Mouse (Mus musculus) spleen, embryonic (tissue): ENCODE measurements at regions not wholly inside any gene's neighbourhood (a gene's known extent, or its start where the extent isn't known, plus 50 kb on each side); places are given as distances from the start of the nearest gene placed in this dataset.
"Not testable (repeated sequence)": the region's sequence is repeated elsewhere in the genome, so short reads cannot be mapped to it uniquely, and the experiment has no call there.

Source experiments
- CTCF ChIA-PET: fragments of 350-600 bp; sonication (Branson Sonifier 250); formaldehyde crosslinking; loops from one replicate; lab custom pipeline; 2022; lab: Charles Lee

DNA sequence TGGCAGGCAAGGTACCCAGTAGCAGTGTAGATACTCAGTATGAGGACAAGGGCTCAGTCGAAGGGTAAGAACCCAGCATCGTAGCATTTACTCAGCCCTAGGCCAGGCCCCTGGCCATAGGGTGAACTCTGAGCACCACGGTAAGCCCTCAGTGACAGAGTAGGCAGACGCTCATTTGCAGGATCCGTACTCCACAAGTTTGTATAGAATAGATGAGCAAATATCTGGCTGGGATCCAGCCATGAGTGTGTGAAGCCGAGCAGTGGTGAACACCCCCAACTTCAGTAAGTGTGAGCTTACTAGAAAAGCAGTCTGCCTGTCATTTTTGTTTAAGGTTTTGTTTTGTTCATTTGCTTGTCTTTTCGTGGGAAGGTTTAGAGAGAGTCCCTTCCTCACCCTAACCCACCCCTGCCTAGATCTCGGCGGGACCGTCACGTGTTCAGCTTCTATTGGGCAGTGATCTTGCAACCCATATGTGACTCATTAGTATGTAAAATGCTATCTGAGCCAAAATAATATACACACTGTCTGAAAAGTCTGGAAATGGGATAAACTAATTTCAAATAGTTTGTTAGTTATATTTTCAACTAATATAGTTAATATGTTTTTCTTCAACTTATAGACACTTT, 76.3 kb downstream of the Gm5447 start:
- CTCF ChIA-PET: no interaction called here

DNA sequence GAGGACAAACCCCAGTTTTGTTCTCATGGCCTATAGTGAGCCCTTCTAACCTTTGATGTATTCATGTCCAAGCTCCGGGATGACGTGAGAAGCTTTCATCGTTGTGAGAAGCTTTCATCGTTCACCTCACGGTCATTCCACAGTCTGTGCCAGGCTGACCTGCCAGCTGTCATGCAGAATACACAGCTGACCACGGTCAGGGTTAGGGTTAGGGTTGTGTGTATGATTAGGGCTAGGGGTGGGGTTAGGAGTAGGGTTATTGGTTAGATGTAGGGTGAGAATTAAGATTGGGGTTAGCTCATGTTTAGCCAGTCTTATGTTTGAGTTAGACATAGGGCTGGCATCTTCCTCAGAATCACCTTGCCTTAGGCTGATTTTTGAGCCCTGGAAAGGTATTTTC, 77.6 kb downstream of the Gm5447 start:
- CTCF ChIA-PET: not testable (repeated sequence)

DNA sequence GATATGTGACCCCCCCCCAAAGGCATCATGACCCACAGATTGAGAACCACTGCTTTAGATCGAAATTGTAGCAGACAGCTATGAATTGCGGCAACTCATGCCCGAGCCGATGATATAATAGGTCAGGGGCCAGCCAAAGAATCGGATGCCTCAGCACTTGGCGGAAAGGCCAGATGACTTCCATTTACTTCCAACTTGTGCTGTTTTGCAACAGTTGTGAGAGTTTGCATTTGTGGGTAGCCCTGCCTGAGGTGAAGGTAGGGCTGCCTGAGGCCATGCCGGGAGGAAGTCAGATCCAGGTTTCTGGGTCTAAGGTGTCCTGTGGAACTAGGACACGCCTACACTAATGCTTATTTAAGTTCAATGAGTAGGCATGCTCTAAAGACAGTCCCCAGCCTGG, 80.4 kb downstream of the Gm5447 start:
- CTCF ChIA-PET: no interaction called here

DNA sequence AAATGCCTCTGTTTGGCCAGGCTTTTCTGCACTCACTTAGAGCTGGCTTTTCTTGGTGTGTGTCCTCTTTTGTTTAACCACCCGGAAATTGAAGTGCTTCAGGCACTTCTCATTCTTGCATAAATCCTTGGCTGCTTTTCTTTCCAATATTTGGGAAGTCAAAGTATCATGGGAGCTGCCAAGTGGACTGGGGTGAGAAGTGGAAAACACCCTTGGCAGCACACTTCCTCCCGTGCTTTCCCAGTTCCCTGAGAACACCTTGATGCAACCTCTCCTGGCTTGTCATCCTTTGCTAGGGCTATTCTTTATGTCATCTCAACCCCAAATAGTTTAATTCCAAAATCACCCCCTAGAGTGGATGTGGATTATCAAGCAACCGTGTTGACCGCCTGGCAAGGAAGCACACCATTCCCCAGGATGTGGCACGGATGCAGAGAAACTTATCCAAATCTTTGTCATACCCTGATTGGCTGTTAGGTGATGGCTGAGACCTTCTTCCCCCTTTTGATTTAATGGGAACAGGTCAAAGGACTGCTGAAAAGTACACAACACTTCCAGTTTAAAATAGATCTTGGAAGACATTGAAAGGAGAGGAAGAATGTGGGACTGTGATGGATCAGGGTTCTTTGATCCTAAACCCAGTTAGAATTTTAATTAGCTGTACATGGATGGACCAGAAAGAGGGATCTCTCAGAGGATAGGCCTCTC, 81.5 kb downstream of the Gm5447 start:
- CTCF ChIA-PET: no interaction called here

DNA sequence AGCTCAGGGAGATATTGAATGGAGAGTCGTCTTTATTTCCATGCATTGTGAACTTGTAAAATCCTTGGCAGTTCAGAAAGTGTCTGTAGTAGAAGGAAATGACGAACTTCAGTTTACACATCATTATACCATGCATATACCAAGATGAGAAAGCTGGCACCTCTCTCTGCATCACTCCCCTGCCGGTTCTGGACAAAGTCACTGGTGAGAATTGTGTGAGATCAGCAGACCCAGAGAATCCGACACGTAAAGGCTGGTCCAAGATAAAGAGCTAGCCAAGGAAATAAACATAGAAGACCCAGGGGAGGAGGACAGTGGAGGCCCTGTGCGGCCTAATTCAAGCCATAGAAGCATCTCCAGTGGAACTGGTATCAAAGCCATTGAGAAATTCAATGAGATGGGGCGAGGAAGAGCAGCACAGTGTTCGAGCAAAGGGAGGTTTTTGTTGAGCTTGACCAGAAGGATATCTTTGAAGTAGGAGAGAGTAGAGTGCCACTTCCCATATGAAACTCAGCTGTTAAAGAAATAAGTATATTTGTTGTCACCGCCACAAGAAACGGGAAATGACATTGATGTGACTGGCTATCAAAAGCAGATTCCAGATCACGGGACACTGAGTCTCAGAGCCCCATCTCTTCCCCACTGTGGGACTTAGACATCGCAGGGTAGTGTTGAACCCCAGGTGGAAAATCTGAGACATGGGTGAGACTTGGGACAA, 82.3 kb downstream of the Gm5447 start:
- CTCF ChIA-PET: no interaction called here

DNA sequence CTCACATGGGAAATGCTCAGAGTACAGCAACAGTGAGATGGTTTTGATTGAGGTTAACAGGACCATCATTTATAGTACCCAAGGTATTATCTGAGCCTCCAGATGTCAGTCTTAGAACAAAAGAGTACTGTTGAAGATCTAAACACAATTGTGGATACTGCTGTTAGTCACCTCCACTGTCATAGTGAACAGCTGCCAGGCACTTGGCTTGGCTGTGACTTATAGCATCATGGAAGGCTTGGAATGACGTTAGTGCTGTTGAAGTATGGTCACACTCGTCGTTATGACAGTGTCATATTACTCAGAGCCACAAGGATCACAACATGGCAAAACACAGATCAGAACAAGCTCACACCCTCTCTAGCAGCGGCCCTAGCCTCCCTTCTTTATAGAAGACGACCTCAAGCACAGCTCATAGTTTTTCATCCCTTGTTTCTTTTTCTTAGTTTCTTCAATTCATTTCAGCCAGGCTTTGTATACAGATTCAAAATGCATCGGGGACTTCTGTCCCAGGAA, 87.0 kb downstream of the Gm5447 start:
- CTCF ChIA-PET: no interaction called here

DNA sequence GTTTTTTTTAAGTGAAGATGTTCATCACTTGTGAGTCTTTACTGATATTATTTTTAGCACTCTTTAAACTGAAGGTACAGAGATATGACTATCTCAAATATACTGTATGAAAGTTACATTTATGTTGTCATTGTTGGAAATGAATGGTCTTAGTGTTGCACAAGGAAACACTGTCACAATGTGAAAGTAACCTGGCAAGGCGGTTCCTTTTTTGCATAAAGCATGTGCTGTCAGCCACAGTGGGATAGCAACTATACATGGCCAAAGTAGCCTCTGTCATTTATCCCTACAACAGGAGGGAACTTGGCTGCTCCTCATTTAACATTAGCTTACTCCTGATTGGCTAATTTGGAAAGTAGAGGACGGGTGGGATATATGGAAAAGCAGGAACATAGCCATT, 94.3 kb downstream of the Gm5447 start:
- CTCF ChIA-PET: no interaction called here

DNA sequence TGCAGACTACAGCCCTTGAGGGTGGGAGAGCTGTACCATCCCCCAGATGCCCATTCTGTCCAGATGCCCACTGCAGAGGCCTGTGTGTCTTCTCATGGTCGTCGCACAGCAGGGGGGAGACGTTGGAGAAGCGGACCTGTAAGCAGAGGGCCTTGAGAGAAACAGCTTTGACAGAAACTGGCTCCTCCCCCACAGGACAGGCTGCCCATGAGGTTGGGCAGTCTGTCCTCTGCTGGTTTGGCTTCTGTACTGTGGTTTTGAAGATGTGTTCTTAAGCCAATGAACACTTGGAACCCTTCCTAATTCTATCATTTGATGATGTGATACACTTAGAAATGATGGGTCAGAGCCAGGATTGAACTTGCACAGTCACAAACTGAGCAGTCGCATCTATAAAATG, 102.5 kb downstream of the Gm5447 start:
- CTCF ChIA-PET: no interaction called here

DNA sequence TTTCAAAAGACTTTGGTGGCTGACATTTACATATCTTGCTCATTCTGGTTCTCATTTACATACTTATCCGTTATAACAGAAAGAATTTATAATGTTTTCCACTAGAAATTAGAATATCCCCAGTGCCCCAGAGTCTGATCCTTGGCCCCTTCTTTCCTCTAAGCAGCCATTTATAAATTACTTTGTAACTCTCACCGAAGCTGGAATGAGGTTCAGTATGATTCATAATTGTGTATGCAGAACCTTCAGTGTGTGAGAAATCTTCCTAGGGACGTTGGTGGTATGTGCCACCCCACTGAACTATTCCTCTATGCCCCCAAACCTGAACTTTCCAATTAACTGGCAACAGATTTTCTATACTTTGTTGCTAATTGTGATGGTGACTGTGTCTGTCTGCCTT, 104.7 kb downstream of the Gm5447 start:
- CTCF ChIA-PET: no interaction called here

DNA sequence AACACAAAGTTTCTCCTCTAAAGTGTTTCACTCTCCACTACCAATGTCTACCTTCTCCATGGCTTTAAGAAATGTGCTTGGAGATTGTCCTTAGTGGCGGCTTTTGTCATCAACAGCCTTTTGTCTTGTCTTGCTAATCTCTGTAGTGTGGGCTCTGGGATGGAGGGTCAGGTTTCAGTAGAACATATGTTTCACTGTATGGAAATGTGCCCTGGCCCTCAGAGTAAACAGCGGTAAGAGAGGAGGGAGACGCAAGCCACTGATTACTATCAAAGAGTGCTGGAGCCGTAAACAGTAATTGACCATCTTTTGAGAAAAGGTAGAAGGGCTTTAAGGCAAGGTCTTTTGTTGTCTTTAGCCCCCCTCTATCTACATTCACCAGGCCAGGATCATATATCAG, 106.2 kb downstream of the Gm5447 start:
- CTCF ChIA-PET: no interaction called here

DNA sequence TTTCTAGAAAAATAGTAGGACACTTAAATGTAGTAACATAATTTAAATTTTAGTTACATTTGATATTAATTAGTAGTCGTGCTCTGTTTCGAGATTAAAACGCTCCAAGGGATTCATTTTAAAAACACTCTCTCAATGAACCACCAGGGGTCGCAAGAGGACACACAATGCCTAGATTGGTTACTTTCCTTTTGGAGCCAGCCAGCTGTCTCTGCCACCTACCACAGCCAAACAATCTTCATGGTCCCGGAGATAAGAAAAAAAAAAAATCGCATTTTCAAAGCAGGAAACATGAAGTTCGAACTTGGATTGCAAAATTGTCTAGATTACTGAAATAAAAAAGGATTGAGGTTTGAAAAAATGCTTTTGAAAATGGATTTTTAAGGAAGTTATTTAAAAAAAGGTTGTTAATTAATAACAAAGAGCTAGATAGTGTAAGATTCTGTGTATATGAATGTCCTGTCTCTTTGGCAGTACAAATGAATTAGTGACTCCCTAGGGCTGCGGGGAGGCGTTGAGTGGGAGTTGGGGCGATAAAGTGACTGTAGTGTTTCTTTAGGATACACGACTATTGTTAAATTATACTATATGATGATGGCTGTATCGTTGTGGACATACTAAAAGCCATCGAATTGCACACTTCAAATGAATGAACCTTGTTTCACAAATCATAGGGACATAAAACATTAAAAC, 108.6 kb downstream of the Gm5447 start:
- CTCF ChIA-PET: interaction anchor here (0.7 kb wide), 2 partner anchors 551 to 557 kb away, joined by 3 read pairs; no protein-coding TSS in a partner anchor

DNA sequence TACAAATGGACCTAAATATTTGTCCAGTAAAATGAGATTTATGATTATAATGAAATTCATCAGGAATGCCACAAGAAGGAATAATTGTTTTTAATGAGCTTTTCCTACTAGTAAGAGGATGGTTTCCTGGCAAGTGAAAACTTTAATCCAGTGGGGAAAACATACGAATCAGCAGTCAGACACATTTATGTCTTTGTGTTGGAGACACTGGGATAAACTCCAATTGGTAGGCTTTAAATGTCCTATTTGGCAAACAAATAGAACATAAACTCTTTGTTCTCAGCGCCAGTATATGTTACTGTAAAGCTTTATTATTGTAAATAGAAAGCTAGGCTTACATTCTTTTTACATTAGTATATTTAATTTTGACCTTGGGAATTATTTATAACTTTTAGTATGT, 127.0 kb downstream of the Gm5447 start:
- CTCF ChIA-PET: no interaction called here

DNA sequence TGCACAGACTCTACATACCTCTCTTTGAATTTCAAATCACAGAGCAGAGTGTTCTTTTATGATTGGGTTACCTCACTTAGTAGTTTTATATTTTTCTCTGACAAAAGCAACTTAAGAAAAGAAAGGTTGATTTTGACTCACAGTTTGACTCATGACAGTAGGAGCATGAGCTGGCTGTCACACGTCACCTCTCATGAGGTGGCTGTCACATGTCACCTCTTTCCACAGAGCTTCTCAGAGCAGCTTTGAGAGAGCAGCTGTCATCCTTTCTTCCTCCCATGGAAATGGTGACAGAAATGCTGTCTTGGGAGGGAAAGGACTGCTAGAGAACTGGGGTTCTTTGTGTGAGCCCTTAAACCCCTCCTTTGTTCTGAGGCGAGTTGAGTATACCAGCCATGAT, 133.4 kb downstream of the Gm5447 start:
- CTCF ChIA-PET: no interaction called here

DNA sequence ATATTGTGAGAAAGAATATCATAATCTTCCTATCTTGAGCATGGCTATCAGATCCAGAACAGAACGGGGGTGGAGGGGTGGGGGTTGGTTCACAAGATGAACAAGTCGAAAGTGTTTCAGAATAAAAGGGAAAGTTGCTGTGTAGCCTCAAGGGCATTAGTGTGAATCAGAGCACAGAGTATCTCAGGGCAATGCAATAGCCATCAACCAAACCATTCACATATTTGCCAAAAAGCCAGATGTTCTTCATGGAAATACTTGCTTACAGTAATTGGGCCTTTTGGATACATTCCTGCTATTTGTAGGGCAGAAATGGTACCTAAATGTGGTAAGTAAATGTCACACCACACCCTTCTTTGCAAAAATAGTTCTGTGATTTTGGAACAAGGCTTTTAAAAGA, 135.2 kb downstream of the Gm5447 start:
- CTCF ChIA-PET: no interaction called here

DNA sequence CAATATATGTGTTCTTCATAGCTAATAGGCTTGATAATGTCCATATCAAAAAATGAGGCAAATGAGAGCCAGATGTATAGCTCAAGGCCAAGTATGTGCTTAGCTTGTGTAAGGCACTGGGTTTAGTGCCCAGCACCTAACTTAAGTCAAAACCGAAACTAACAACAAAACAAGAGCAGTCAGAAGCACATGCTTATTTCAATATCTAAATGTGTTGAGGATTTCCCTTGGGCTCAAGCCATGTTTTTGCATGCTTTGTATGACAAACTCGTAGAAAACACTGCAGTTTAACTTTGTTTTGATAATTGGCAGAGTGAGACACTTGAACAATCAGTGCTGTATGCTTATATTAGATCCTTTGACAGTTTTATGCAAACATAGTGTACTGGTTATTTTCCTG, 148.7 kb downstream of the Gm5447 start:
- CTCF ChIA-PET: no interaction called here

DNA sequence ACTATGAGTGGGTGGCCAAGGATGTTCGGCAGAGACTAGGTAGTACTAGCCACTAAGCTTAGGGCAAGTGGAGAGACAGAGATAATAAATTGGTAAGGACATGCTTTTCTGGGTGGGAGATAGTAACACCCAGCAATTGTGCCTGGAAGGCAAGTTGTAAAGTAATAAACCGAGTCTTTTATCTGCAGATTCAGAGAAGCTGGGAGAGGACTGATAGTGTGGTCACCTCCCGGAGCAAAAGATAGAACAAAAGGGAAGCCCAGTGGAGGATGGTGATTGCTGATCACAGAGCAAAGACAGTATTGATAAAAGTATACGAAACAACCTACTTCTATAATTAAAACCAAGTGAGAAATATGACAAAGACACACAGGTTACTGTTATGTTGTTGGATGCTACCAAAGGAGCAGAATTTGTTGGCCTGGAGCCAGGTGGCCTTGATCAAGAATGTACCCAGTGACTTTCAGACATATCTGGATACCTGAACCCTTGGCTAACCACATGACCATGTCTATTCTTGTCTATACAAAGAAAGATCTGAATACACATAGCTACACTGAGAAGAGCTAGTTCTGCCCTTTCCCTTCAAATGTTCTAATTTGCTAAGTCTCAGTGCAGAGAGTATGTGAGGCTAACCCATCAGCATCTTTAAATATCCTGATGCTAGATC, 150.7 kb downstream of the Gm5447 start:
- CTCF ChIA-PET: no interaction called here

DNA sequence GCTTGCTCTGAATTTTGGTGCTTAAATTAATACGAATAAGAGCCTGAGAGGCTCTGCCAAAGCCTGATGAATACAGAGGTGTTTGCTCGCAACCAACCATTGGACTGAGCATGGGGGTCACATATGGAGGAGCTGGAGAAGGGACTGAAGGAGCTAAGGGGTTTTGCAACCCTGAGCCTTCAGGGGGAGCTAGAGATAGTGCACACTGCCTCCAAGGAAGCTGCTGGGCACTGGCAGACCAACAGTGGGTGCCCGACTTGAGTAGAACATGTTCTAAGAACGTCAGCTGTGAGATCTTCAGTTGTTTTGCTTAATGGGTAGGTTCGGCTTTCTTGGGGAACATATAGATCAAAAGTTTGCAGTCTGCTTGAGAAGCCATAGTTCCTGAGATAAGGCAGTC, 158.5 kb downstream of the Gm5447 start:
- CTCF ChIA-PET: no interaction called here

DNA sequence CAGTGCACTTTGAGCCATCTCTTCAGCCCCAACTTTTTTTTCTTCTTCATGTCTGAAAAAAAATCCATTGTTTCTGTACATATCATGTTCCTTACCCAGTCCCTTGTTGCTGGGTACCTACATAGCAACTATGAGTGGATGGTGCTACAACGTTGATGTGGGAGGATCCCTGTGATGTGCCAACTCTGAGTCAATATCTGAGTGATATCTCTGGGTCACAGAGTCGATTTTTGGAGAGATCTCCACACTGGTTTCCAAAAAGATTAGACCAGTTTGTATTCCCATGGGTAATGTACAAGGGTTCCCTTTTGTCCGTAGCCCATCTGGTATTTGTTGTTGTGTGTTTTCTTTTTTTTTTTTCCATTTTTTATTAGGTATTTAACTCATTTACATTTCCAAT, 165.7 kb downstream of the Gm5447 start:
- CTCF ChIA-PET: interaction anchor here (0.7 kb wide), 1 partner anchor 893 kb away, joined by 18 read pairs; no protein-coding TSS in a partner anchor

DNA sequence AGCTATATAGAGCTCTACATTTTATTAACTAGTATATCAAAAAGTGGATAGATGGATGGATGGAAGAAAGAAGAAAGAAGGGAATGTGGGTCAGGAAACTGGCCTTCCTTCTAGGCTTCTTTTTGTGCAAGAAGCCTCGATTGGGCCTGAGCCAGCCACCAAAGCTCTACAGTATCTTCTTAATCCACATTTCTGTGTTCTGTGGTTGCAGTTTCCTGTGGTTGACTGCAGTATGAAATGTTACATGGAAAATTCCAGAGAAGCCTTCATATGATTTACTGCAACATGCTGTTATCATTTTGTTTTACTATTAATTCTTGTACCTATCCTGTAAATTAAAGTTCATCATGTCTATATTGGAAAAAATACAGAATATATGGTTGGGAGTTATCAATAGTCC, 173.3 kb downstream of the Gm5447 start:
- CTCF ChIA-PET: no interaction called here

DNA sequence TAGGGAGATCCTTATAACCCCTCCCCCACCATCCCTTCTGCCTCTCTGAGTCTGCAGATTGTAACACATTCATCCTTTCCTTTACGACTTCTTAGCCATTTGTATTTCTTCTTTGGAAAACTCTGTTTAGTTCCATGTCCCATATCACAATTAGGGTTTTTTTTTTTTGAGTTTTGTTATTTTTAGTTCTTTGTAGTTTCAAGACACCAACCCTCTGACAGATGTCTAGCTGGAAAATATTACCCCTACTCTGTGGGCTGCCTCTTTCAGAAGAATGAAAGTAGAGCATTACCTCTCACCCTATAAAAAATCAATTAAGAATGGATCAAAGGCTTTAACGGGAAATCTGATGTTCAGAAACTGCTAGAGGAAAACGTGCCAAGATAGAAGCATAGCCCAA, 180.1 kb downstream of the Gm5447 start:
- CTCF ChIA-PET: no interaction called here

DNA sequence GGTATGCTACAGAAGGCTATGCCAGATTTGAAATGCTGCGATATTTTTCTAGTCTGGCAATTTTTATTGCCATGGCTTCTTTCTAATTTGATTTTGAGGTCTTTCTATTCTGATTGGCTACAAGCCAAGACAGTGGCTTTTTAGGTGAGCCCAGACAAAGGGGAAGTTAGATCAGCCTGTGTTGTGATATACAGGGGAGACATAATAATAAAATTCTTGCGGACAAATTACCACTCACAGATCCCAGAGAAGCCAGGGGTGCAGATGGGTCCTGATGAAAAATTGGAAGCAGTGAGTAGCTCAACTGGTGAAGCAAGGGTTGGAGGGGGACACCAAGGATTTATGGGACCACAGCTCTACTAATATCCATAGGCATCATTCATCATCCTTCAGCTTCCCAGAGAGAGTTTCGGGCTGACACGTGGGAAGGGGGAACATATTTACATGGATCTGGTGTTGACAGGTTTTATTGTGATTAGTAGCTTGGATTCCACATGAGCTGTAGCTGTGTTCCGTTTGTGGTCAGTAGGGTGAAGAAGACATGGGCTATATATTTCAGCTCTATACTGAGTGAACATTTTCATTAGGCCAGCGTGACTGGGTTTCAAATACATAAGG, 190.0 kb downstream of the Gm5447 start:
- CTCF ChIA-PET: no interaction called here
